Mouse (Mus musculus): ENCODE data around the gene Emc10. TPM values are rescaled to one million over a fixed set of nuclear protein-coding genes. Genes with fewer than 3 reads are reported as not detected.

Emc10 gene
- polyA plus RNA-seq (2017; shearing (Covaris generic)): 178 TPM

GRCm38 (mm10) chr7:44495992-44496770 is at the start of gene Emc10, which contains the start of gene Fam71e1:
TSS of gene Emc10 (minus strand) at chr7:44496529.
TSS of gene Fam71e1 (plus strand) at chr7:44496581.

GRCm38 (mm10) chr7:44531946-44532732 is 35.8 kb upstream of the Emc10 start, which contains the start of gene Spib:
TSS of gene Spib (minus strand) at chr7:44532071.

GRCm38 (mm10) chr7:44524502-44524901 is 28.2 kb upstream of the Emc10 start, which contains the start of gene Mybpc2:
TSS of gene Mybpc2 (minus strand) at chr7:44524656.

GRCm38 (mm10) chr7:44467811-44468411 is 28.4 kb downstream of the Emc10 start, which contains the start of gene Josd2:
TSS of gene Josd2 (plus strand) at chr7:44467980.

GRCm38 (mm10) chr7:44465111-44465510 is 31.2 kb downstream of the Emc10 start, which contains the start of gene Aspdh:
TSS of gene Aspdh (plus strand) at chr7:44465391.

Other genes starting within 250 kb of the Emc10 start
- gene 1700028J19Rik, start 249.8 kb downstream of the Emc10 start, polyA plus RNA-seq (2017; shearing (Covaris generic)): 0.85 TPM
- 192 TPM for gene 2410002F23Rik, start 249.8 kb downstream of the Emc10 start, polyA plus RNA-seq (2017; shearing (Covaris generic))
- not detected for gene Acp4, start 239.2 kb downstream of the Emc10 start, polyA plus RNA-seq (2017; shearing (Covaris generic))
- not detected for gene Gm15517, start 235.1 kb downstream of the Emc10 start, polyA plus RNA-seq (2017; shearing (Covaris generic))
- 0.12 TPM for gene Clec11a, start 189.6 kb downstream of the Emc10 start, polyA plus RNA-seq (2017; shearing (Covaris generic))
- 0.47 TPM for gene Shank1, start 186.3 kb downstream of the Emc10 start, polyA plus RNA-seq (2017; shearing (Covaris generic))
- gene Syt3, start 112.4 kb downstream of the Emc10 start, polyA plus RNA-seq (2017; shearing (Covaris generic)): 0.77 TPM
- not detected for gene 1700008O03Rik, start 110.7 kb downstream of the Emc10 start, polyA plus RNA-seq (2017; shearing (Covaris generic))
- not detected for gene Lrrc4b, start 67.5 kb downstream of the Emc10 start, polyA plus RNA-seq (2017; shearing (Covaris generic))
- gene Aspdh, start 31.1 kb downstream of the Emc10 start, polyA plus RNA-seq (2017; shearing (Covaris generic)): not detected
- gene Josd2, start 28.5 kb downstream of the Emc10 start, polyA plus RNA-seq (2017; shearing (Covaris generic)): 71.6 TPM
- gene Fam71e1, start 52 bp upstream of the Emc10 start, polyA plus RNA-seq (2017; shearing (Covaris generic)): 1.00 TPM
- gene Mybpc2, start 28.1 kb upstream of the Emc10 start, polyA plus RNA-seq (2017; shearing (Covaris generic)): not detected
- gene Spib, start 35.5 kb upstream of the Emc10 start, polyA plus RNA-seq (2017; shearing (Covaris generic)): 0.17 TPM
- gene Pold1, start 52.3 kb upstream of the Emc10 start, polyA plus RNA-seq (2017; shearing (Covaris generic)): 42.7 TPM
- gene Nr1h2, start 57.4 kb upstream of the Emc10 start, polyA plus RNA-seq (2017; shearing (Covaris generic)): 201 TPM
- 0.76 TPM for gene Napsa, start 75.9 kb upstream of the Emc10 start, polyA plus RNA-seq (2017; shearing (Covaris generic))
- gene Kcnc3, start 94.1 kb upstream of the Emc10 start, polyA plus RNA-seq (2017; shearing (Covaris generic)): 0.36 TPM
- gene Myh14, start 174.3 kb upstream of the Emc10 start, polyA plus RNA-seq (2017; shearing (Covaris generic)): not detected
- not detected for gene Izumo2, start 212.2 kb upstream of the Emc10 start, polyA plus RNA-seq (2017; shearing (Covaris generic))

All from effector memory CD4-positive, alpha-beta T cell, adult 5 months (primary cell).